Mouse (Mus musculus): Measurements from ENCODE around the gene Nmt2.

The Nmt2 gene

GRCm38 (mm10) chr2:3283602-3284472, at the start of gene Nmt2:
Gene Nmt2, plus strand, starts transcription at chr2:3284212.
- peak; percentile 100 for DNase-seq

- DNase-seq = no peak
These were observed 44.8 kb upstream of the Nmt2 start for GRCm38 (mm10) chr2:3239255-3239654.

GRCm38 (mm10) chr2:3244251-3244650, 39.8 kb upstream of the Nmt2 start:
- no peak for DNase-seq

GRCm38 (mm10) chr2:3251309-3251708, 32.7 kb upstream of the Nmt2 start:
- no peak for DNase-seq

- no peak for DNase-seq
These were observed 17.5 kb upstream of the Nmt2 start for GRCm38 (mm10) chr2:3266466-3266865.

GRCm38 (mm10) chr2:3267879-3268278, 16.1 kb upstream of the Nmt2 start:
- DNase-seq = no peak

GRCm38 (mm10) chr2:3273349-3273748, 10.7 kb upstream of the Nmt2 start:
- no peak for DNase-seq

- no peak for DNase-seq
These were observed 7.9 kb upstream of the Nmt2 start for GRCm38 (mm10) chr2:3276106-3276505.

- no peak for DNase-seq
These were observed 6.5 kb upstream of the Nmt2 start for GRCm38 (mm10) chr2:3277502-3277901.

GRCm38 (mm10) chr2:3281311-3281710, 2.7 kb upstream of the Nmt2 start:
- DNase-seq = no peak

GRCm38 (mm10) chr2:3282866-3283601, 978 bp upstream of the Nmt2 start:
- peak; percentile 63 for DNase-seq

- DNase-seq = no peak
These were observed 615 bp downstream of the Nmt2 start for GRCm38 (mm10) chr2:3284473-3285180.

GRCm38 (mm10) chr2:3285181-3285530, 1.1 kb downstream of the Nmt2 start:
- peak; percentile 41 for DNase-seq

GRCm38 (mm10) chr2:3285709-3286108, 1.7 kb downstream of the Nmt2 start:
- no peak for DNase-seq

GRCm38 (mm10) chr2:3286243-3286642, 2.2 kb downstream of the Nmt2 start:
- no peak for DNase-seq

- no peak for DNase-seq
These were observed 5.6 kb downstream of the Nmt2 start for GRCm38 (mm10) chr2:3289581-3289980.

- no peak for DNase-seq
These were observed 8.2 kb downstream of the Nmt2 start for GRCm38 (mm10) chr2:3292170-3292569.

- DNase-seq = no peak
These were observed 11.8 kb downstream of the Nmt2 start for GRCm38 (mm10) chr2:3295826-3296225.

- peak; percentile 81 for DNase-seq
These were observed 21.5 kb downstream of the Nmt2 start for GRCm38 (mm10) chr2:3305426-3306025.

GRCm38 (mm10) chr2:3323132-3323531, 39.1 kb downstream of the Nmt2 start:
- no peak for DNase-seq

GRCm38 (mm10) chr2:3324381-3325130, 40.5 kb downstream of the Nmt2 start:
- DNase-seq = no peak

- DNase-seq = no peak
These were observed 42.5 kb downstream of the Nmt2 start for GRCm38 (mm10) chr2:3326547-3326946.
